Mouse (Mus musculus): ENCODE results near the gene Mcm8.

The Mcm8 gene

DNA sequence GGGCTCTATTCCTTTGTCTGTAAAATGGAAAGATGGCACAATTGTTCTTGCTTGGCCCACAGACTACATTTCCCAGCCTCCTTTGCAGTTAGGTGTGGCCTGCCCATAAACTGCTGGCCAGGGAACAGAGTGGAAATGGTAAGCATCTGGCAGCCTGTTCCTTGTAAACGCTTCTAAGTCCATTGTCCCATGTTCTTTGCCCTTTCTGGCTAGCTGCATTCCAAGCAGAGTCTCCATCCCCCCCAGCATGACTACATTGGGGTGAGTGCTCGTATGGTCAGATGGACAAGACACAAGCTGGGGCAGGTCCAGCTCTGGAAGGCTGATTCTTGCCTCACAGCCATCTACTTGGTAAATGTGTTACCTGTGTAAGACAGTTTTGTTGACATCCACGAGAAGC lies 55.7 kb downstream of the Mcm8 start:
- in situ Hi-C loops (cut with MboI, MseI): no loop called here

DNA sequence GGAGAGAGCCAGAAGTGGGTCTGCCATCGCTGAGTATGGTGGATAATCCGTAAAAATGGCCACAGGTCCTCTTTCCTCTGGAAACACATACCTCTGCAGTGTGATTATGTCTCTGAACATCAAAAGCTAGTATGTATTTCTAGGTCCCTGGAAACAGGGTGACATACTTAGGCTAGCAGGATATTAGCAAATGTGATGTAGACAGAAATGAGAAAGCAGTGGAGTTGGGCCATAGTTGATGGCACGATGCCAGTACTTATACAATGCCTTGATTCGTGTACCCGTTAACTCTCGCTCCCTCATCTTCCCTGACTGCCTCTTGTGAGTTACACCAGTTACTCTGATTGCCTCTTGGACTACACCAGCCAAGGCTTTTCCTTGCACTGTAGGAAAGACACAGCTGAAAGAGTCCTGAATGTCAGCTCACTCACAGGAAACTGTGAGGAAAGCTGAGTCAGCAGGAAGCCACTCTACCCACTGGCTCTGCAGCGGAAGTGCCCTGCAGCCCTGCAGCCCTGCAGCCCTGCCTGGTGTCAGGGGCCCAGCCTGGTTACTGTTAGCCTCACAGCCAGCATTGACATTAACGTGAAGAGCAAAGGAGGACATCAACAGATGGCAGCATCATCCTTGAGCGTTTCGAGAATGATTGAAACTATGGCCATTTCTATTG lies 57.9 kb downstream of the Mcm8 start:
- in situ Hi-C loops (cut with MboI, MseI): no loop called here

- in situ Hi-C loops (cut with MboI, MseI): no loop called here
These were observed 61.0 kb downstream of the Mcm8 start for GRCm38 (mm10) chr2:132876991-132877390.

DNA sequence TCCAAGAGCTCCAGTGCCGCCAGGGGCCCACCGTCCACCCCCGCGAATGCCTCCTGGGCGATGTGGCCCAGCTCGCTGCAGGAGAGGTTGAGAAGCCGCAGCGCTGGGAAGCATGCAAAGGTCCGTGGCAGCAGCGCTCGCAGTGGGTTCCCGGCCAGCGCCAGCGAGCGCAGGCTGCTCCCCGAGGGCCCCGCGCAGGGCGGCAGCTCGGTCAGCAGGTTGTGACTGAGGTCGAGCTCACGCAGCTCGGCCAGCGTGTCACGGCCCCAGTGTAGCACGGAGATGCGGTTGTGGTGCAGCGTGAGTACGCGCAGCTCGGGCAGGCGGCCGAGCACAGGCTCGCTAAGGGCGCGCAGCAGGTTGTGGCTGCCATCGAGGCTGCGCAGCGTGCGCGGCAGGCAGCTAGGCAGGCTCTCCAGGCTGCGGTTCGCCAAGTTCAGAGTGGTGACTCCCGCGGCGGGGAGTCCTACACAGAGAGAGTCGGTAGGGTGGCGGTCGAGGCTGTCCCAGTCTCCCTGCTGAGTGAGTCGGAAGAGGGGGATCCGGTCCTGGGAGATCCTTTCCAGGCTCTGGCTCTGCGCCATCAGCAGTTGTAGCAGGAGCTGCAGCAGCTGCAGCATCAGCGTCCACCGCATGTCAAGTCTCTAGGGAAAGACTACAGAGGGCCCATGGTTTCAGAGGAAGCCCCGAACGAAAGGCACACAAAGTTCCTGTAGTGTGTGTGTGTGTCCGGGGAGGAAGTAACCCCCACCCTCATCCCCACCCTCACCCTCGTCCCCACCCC lies 63.5 kb downstream of the Mcm8 start:
- in situ Hi-C loops (cut with MboI, MseI): no loop called here

GRCm38 (mm10) chr2:132880844-132881645 lies 65.1 kb downstream of the Mcm8 start, which contains the start of gene Lrrn4:
Gene Lrrn4, minus strand, starts transcription at chr2:132880891.
- in situ Hi-C loops (cut with MboI, MseI): no loop called here

GRCm38 (mm10) chr2:132884303-132884967 lies 68.5 kb downstream of the Mcm8 start:
- in situ Hi-C loops (cut with MboI, MseI): no loop called here

DNA sequence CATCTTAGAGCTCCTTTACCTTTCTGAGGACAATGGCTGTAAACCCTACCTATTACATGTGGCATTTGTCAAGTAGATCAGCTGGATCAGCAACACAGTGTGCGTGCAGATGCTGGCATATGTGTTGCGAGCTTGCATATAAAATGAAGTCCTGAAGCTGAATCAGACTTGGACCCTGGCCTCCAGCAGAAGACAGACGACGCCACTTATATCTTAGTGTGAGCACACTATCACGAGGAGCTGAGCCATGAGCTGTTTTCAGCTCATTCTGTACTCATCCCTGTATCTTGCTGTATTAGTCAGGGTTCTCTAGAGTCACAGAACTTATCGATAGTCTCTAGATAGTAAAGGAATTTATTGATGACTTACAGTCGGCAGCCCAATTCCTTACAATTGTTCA lies 69.4 kb downstream of the Mcm8 start:
- in situ Hi-C loops (cut with MboI, MseI): no loop called here
